ENCODE assay signal across 12 mouse cellular contexts in the genomic region with DNA sequence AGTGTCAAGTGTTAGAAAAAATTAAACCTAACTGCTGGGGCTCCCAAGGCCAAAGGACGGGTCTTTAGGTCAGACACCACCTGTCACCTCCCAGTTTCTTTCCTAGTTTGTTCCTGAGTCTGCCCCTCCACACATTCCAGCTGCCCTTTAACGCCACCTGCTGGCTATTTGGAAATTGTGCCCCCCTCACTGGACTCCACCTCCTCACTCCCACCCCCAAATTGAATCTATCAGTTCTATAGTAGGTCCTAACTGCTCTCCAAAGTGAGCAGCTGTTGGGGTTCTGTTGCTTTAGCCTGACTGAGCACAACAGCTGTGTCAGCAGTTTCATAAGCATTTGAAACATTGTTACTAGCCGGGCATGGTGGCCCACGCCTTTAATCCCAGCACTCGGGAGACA.
DNase-seq lines count a peak whose midpoint lies in the region; ATAC-seq and TF ChIP-seq lines count a peak whose summit lies in the region.
"Had no signal": no experiment of that assay in that cellular context is flagged by ENCODE, and none has a peak within 500 bp of the region (broad histone marks: within the 10 kb centered on the region; RNA-seq: fewer than 3 reads in every experiment).

No protein-coding gene starts in this region.

- H3K36me3 ChIP-seq in lung, embryonic 14.5 days (ENCODE audit: insufficient read depth): peaks cover 5% of the 10 kb centered on the region; the same call in 1 of the 2 replicates
- H3K36me3 ChIP-seq in myocyte (ENCODE audit: control insufficient read depth, insufficient read depth): peaks cover 7% of the 10 kb centered on the region
- no peaks in the 10 kb centered on the region for H3K36me3 ChIP-seq in midbrain, embryonic 16.5 days (ENCODE audit: control insufficient read depth, insufficient read depth, low read length)
- H3K36me3 ChIP-seq: neural tube, embryonic 13.5 days had no signal

- intact Hi-C loops in gastrocnemius, adult 2 months (cut with DNase I): no loop called here

- no peak overlapping the region for H3ac ChIP-seq in myocyte (ENCODE audit: control insufficient read depth, insufficient read length)

- no peak for ATAC-seq in lung, embryonic 14.5 days (ENCODE audit: insufficient read depth)
- ATAC-seq in midbrain, embryonic 16.5 days: no peak

- H3K4me3 ChIP-seq in gastrocnemius, adult 2 months: no peak overlapping the region
- no peak overlapping the region for H3K4me3 ChIP-seq in lung, embryonic 14.5 days (ENCODE audit: low read depth, low read length)
- no peak overlapping the region for H3K4me3 ChIP-seq in myocyte
- no peak overlapping the region for H3K4me3 ChIP-seq in midbrain, embryonic 16.5 days (ENCODE audit: low read depth, low read length)
- H3K4me3 ChIP-seq: embryonic facial prominence, embryonic 13.5 days; neural tube, embryonic 13.5 days had no signal

- peak; percentile 50; the same call in 1 of the 2 replicates for TF ChIP-seq CTCF in gastrocnemius, adult 2 months (IDR thresholded peaks at IDR 0.05)
- peak; percentile 29; the same call in 1 of the 2 replicates for TF ChIP-seq CTCF in lung, embryonic 14.5 days (IDR thresholded peaks at IDR 0.05; ENCODE audit: low read depth)

- H3K4me1 ChIP-seq in lung, embryonic 14.5 days (ENCODE audit: insufficient read depth): no peaks in the 10 kb centered on the region
- H3K4me1 ChIP-seq in midbrain, embryonic 16.5 days (ENCODE audit: control insufficient read depth, insufficient read depth, low read length): no peaks in the 10 kb centered on the region
- H3K4me1 ChIP-seq: embryonic facial prominence, embryonic 13.5 days; neural tube, embryonic 13.5 days had no signal

- no peak overlapping the region for H3K4me2 ChIP-seq in lung, embryonic 14.5 days
- H3K4me2 ChIP-seq in myocyte (ENCODE audit: low read depth): no peak overlapping the region
- no peak overlapping the region for H3K4me2 ChIP-seq in midbrain, embryonic 16.5 days (ENCODE audit: low read length)
- H3K4me2 ChIP-seq: embryonic facial prominence, embryonic 13.5 days; neural tube, embryonic 13.5 days had no signal

- 68% methylated on average over 5 of the region's 5 CpGs for WGBS in lung, embryonic 14.5 days
- WGBS in midbrain, embryonic 16.5 days: 75% methylated on average over 5 of the region's 5 CpGs

- H3K9ac ChIP-seq in lung, embryonic 14.5 days: no peak overlapping the region
- no peak overlapping the region for H3K9ac ChIP-seq in midbrain, embryonic 16.5 days (ENCODE audit: low read depth, low read length)
- H3K9ac ChIP-seq: embryonic facial prominence, embryonic 13.5 days; neural tube, embryonic 13.5 days had no signal

- H3K27ac ChIP-seq in gastrocnemius, adult 2 months: no peak overlapping the region
- no peak overlapping the region for H3K27ac ChIP-seq in lung, embryonic 14.5 days (ENCODE audit: low read depth)
- no peak overlapping the region for H3K27ac ChIP-seq in midbrain, embryonic 16.5 days (ENCODE audit: low read length)
- H3K27ac ChIP-seq: embryonic facial prominence, embryonic 13.5 days; macrophage; neural tube, embryonic 13.5 days had no signal

- H3K9me3 ChIP-seq in lung, embryonic 14.5 days (ENCODE audit: low read depth, low read length): no peaks in the 10 kb centered on the region
- no peaks in the 10 kb centered on the region for H3K9me3 ChIP-seq in midbrain, embryonic 16.5 days (replicated peaks; ENCODE audit: control insufficient read depth, low read length, poor library complexity, severe bottlenecking)
- H3K9me3 ChIP-seq: embryonic facial prominence, embryonic 13.5 days; neural tube, embryonic 13.5 days had no signal

- no peaks in the 10 kb centered on the region for H3K79me2 ChIP-seq in myocyte (ENCODE audit: control insufficient read depth, insufficient read depth)

- no peak for TF ChIP-seq POLR2A in myocyte (IDR thresholded peaks at IDR 0.05; ENCODE audit: insufficient read length, low read depth)

- H3K27me3 ChIP-seq in lung, embryonic 14.5 days (ENCODE audit: insufficient read depth, low read length): no peaks in the 10 kb centered on the region
- no peaks in the 10 kb centered on the region for H3K27me3 ChIP-seq in myocyte (ENCODE audit: control insufficient read depth, insufficient read depth, insufficient read length)
- H3K27me3 ChIP-seq in midbrain, embryonic 16.5 days (ENCODE audit: control insufficient read depth, insufficient read depth, low read depth, low read length): no peaks in the 10 kb centered on the region
- H3K27me3 ChIP-seq: embryonic facial prominence, embryonic 13.5 days; neural tube, embryonic 13.5 days had no signal

- peak; percentile 41 for DNase-seq in gastrocnemius, adult 2 months
- DNase-seq in gastrocnemius, postnatal 25 days: no peak
- no peak for DNase-seq in lung, embryonic 14.5 days
- DNase-seq in lung, postnatal 14 days: no peak
- peak; percentile 81 for DNase-seq in ZHBTc4 (ENCODE audit: low read depth, low spot score)
- no peak for DNase-seq in ovary, postnatal 10 days (ENCODE audit: low spot score)
- DNase-seq: heart, postnatal 10 days had no signal

TF ChIP-seq in myocyte, 11 proteins besides CTCF, POLR2A, EP300 and RAD21:
- TF ChIP-seq CEBPB (IDR thresholded peaks at IDR 0.05; ENCODE audit: insufficient read depth, poor library complexity, severe bottlenecking) (no peak), MAX (IDR thresholded peaks at IDR 0.05; ENCODE audit: low read depth) (no peak), SRF (IDR thresholded peaks at IDR 0.05; ENCODE audit: control insufficient read depth, insufficient read length, low read depth) (no peak), POLR2AphosphoS2 (IDR thresholded peaks at IDR 0.05; ENCODE audit: insufficient read length, low read depth) (no peak), MYOG (IDR thresholded peaks at IDR 0.05; ENCODE audit: control insufficient read depth in 1 of 3, insufficient read depth in 1 of 3, insufficient read length in 2 of 3, low read depth in 2 of 3) (no peak), MYOD1 (IDR thresholded peaks at IDR 0.05; ENCODE audit: control insufficient read depth in 1 of 3, insufficient read length in 2 of 3, low read depth in 2 of 3) (peak in 2 of 3 experiments; percentile 13 to 19)

Comparison
In these comparisons a context has a peak if more than half of its experiments do, and no peak if none do; other contexts are left out.
1. DNase-seq: peak in gastrocnemius, adult 2 months (single experiment) and ZHBTc4 (single experiment); none in gastrocnemius, postnatal 25 days (single experiment), lung, embryonic 14.5 days (single experiment), lung, postnatal 14 days (single experiment) and ovary, postnatal 10 days (single experiment).